Mouse (Mus musculus) stomach, embryonic 14.5 days (tissue): ENCODE measurements around the gene Mrap. TPM values are rescaled to one million over a fixed set of nuclear protein-coding genes. Genes with fewer than 3 reads are reported as not detected.

Experiments used
- ATAC-seq: fragments of 200-750 bp; cut with Nextera tagmentation; 2 replicates; pipeline ENCODE4 v1.8.0; 2017; ENCODE audit warnings: low read depth, moderate TSS enrichment; ENCODE audit not compliant: insufficient number of reproducible peaks, insufficient read depth, low FRiP score
- H3K27ac ChIP-seq: fragments of 300-500 bp; sonication (generic); 2 replicates; pipeline ENCODE4 v1.5.1; 2014; ENCODE audit warnings: mild to moderate bottlenecking, low read length, moderate library complexity, mixed read lengths
- H3K27me3 ChIP-seq: fragments of 300-500 bp; sonication (generic); 2 replicates; pipeline ENCODE4 v1.6.1; 2014; ENCODE audit warnings: low read length, control low read depth, mixed read lengths; ENCODE audit not compliant: control insufficient read depth, insufficient read depth
- H3K36me3 ChIP-seq: fragments of 300-500 bp; sonication (generic); 2 replicates; pipeline ENCODE4 v1.6.1; 2014; ENCODE audit warnings: mild to moderate bottlenecking, control low read depth, low read length, moderate library complexity, mixed read lengths; ENCODE audit not compliant: control insufficient read depth, insufficient read depth
- H3K4me1 ChIP-seq: fragments of 300-500 bp; sonication (generic); 2 replicates; pipeline ENCODE4 v1.6.1; 2014; ENCODE audit warnings: low read length, control low read depth, mixed read lengths; ENCODE audit not compliant: control insufficient read depth, insufficient read depth
- H3K4me2 ChIP-seq: fragments of 300-500 bp; sonication (generic); replicated peaks from 2 replicates; pipeline ENCODE4 v1.6.1; 2014; ENCODE audit warnings: low read depth, low read length, control low read depth
- H3K4me3 ChIP-seq: fragments of 300-500 bp; sonication (generic); 2 replicates; pipeline ENCODE4 v1.5.1; 2014; ENCODE audit warnings: low read depth, low read length, control low read depth
- H3K9ac ChIP-seq: fragments of 300-500 bp; sonication (generic); replicated peaks from 2 replicates; pipeline ENCODE4 v1.6.1; 2014; ENCODE audit warnings: low read depth, mild to moderate bottlenecking, control low read depth, low read length, moderate library complexity, mixed read lengths
- H3K9me3 ChIP-seq: fragments of 300-500 bp; sonication (generic); 2 replicates; pipeline ENCODE4 v1.6.1; 2016; ENCODE audit warnings: low read depth, low read length, control low read depth; ENCODE audit not compliant: control insufficient read depth
- WGBS: fragments of 180-500 bp; shearing (Covaris S2); extraction: QIAGEN DNeasy Blood & Tissue Kit; methylation state at CpG from one replicate; pipeline ENCODE4 v1.1.7; 2014; 5-methylcytosine and 5-hydroxymethylcytosine counted together
- polyA plus RNA-seq: library from polyadenylated mRNA; unstranded; fragments of >200 nt; fragmentation: Nextera tagmentation; extraction: Ambion mirVana; gene quantifications from 2 replicates; pipeline ENCODE4 v1.2.1, GENCODE M21; 2014

The Mrap gene
- polyA plus RNA-seq, 1 experiment from 2014 or later = not detected

DNA sequence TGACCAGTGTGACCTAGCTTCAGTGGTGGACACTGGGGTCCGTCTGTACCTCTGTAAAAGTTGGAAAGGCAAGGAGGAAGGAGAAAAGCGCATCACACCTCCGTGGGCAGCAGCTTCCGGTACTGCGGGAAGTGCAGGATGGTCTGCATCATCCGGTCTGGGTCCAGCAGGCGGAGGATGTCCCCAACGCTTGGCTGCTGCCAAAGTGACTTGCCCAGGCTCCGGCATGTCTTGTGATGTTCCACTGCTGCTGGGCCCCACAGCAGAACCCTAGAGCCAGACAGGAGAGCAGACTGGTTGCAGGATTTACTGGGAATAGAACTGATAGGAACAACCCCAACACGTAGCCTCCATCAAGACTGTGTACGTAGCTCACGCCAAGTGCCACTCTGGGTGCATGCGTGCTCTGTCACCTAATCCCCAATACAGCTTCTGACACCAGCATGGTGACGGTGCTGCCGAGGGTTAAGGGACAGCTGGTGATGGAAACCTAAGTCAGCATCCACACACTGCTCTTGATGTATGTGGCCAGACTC lies 29.0 kb downstream of the Mrap start:
- WGBS = 95% methylated on average over 15 of the region's 15 CpGs
- no peaks in the 10 kb centered on the region for H3K4me1 ChIP-seq
- H3K27me3 ChIP-seq = no peaks in the 10 kb centered on the region
- H3K27ac ChIP-seq = no peak overlapping the region
- no peak overlapping the region for H3K9ac ChIP-seq
- H3K4me2 ChIP-seq = no peak overlapping the region
- H3K36me3 ChIP-seq = peaks cover 37% of the 10 kb centered on the region
- H3K4me3 ChIP-seq = no peak overlapping the region
- no peak for ATAC-seq
- no peaks in the 10 kb centered on the region for H3K9me3 ChIP-seq

DNA sequence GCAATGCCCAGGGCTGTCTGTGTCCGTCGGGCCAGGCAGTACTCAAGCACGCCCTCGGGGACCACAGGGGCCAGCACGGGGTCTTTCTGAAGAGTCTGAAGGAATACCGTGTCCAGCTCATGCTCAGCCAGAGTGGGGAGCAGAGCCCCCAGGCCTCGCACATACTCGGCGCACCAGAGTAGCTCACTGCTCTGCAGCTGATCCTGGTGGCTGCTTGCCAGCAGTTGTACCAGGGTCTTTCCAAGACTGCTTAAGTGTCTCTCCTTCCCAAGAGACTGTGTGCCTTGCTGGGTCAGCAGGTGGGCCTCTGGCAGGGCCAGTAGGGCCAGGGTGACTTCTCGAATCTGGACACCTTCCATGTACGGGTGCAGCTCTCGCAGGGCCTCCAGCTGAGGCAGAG lies 36.2 kb downstream of the Mrap start:
- Histone ChIP-seq H3K4me1 (no peaks in the 10 kb centered on the region), H3K27ac (no peak overlapping the region), H3K4me2 (no peak overlapping the region), H3K36me3 (peaks cover 45% of the 10 kb centered on the region), H3K9ac (no peak overlapping the region), H3K4me3 (no peak overlapping the region), H3K9me3 (no peaks in the 10 kb centered on the region), H3K27me3 (no peaks in the 10 kb centered on the region)
- WGBS = 95% methylated on average over 12 of the region's 12 CpGs
- no peak for ATAC-seq

DNA sequence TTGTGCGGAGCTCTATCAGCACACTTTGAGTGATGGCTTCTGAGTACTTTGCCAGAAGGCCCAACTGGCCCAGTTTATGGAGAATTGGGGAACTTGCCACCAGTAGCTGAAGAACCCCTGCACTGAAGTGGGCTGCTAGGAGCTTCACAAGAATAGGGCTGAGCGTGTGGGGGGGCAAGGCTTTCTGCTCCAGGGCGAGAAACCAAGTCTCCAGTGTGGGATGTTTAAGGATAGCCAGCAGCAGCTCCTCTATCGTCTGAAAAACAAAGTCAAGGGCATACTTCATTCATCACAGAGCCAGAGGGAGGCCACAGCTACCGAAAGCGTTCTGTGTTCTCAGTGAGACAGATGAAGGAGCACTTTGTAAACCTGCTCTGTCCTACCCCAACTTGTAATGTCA lies 36.6 kb downstream of the Mrap start:
- Histone ChIP-seq H3K27me3 (no peaks in the 10 kb centered on the region), H3K36me3 (peaks cover 44% of the 10 kb centered on the region), H3K4me1 (peaks cover 2% of the 10 kb centered on the region; the same call in 1 of the 2 replicates), H3K4me3 (no peak overlapping the region), H3K9ac (no peak overlapping the region), H3K4me2 (no peak overlapping the region), H3K9me3 (no peaks in the 10 kb centered on the region), H3K27ac (no peak overlapping the region)
- WGBS = 89% methylated on average over 6 of the region's 6 CpGs
- ATAC-seq = no peak

DNA sequence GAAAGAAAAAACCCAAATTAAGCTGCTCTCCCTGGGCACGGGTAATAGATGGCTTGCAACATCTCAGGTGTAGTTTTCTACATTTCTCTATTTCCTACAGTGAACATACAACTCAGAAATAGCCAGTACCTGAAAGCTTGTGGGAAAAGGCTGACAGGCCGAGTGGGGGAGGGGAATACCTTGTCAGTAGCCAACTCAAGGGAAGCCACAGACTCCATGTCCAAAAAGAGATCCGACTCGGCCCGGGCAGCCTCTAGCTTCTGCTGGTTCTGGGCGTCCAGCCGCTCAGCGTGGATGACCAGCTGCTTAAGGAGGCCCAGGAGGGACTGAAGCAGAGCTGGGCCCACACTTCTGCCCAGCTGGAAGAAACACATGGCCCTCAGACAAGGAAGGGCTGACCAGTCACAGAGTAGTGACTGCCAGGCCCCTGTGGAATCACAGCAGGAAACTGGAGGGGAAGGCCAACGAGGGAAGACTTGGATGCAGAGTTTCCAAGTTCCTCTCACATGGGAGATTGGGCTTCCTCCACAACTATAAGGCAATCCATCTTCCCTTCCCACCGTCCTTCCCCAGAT lies 38.0 kb downstream of the Mrap start:
- H3K27me3 ChIP-seq = no peaks in the 10 kb centered on the region
- no peak overlapping the region for H3K4me2 ChIP-seq
- WGBS = 80% methylated on average over 10 of the region's 10 CpGs
- no peak overlapping the region for H3K4me3 ChIP-seq
- H3K9me3 ChIP-seq = no peaks in the 10 kb centered on the region
- peaks cover 11% of the 10 kb centered on the region; the same call in 1 of the 2 replicates for H3K4me1 ChIP-seq
- H3K27ac ChIP-seq = no peak overlapping the region
- no peak overlapping the region for H3K9ac ChIP-seq
- ATAC-seq = no peak
- peaks cover 46% of the 10 kb centered on the region for H3K36me3 ChIP-seq

DNA sequence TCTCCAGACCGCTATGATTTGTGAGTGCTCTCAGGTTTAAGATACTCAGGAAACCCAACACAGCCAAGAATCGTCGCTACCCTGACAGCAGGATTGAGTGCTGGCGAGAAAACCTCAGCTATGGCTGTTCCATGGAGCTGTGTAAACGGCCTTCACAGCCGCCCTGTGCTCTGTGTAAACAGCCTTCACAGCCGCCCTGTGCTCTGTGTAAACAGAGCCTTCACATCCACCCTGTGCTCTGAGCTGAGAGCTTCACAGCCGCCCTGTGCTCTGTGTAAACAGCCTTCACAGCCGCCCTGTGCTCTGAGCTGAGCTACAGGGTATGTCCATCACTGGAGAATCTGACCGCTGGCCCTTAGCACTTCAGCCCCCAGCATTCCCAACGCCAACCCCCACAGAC lies 41.8 kb downstream of the Mrap start:
- H3K27ac ChIP-seq = peak overlapping the region; percentile 53; the same call in 1 of the 2 replicates
- 19% methylated on average over 11 of the region's 11 CpGs for WGBS
- H3K4me3 ChIP-seq = no peak overlapping the region
- no peaks in the 10 kb centered on the region for H3K9me3 ChIP-seq
- H3K9ac ChIP-seq = no peak overlapping the region
- peak; percentile 87; the same call in 1 of the 2 replicates for ATAC-seq
- H3K4me1 ChIP-seq = peaks cover 11% of the 10 kb centered on the region; the same call in 1 of the 2 replicates
- no peaks in the 10 kb centered on the region for H3K27me3 ChIP-seq
- no peak overlapping the region for H3K4me2 ChIP-seq
- peaks cover 33% of the 10 kb centered on the region for H3K36me3 ChIP-seq

DNA sequence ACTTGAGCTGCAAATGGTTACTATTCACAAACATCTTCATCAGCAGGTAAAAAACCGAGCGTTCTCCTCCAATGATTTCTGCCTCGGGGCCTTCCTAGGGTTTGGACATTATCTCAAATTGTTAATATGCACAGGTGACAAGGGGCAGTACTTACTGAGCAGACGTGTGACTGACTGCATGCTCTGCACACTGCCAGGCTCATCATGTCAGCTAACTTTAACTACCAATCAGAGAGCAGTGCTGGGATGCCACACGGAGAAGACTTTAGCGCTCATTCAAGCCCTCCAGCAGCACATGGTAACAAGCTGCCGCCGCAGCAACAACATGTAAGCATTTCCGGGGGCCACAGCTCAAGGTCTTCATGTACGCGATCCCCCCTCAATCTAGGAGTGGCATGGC lies 45.3 kb downstream of the Mrap start:
- H3K27me3 ChIP-seq = no peaks in the 10 kb centered on the region
- H3K27ac ChIP-seq = no peak overlapping the region
- H3K36me3 ChIP-seq = peaks cover 48% of the 10 kb centered on the region
- peaks cover 11% of the 10 kb centered on the region; the same call in 1 of the 2 replicates for H3K4me1 ChIP-seq
- H3K4me3 ChIP-seq = no peak overlapping the region
- no peak for ATAC-seq
- H3K4me2 ChIP-seq = no peak overlapping the region
- no peak overlapping the region for H3K9ac ChIP-seq
- WGBS = 89% methylated on average over 11 of the region's 11 CpGs
- no peaks in the 10 kb centered on the region for H3K9me3 ChIP-seq

DNA sequence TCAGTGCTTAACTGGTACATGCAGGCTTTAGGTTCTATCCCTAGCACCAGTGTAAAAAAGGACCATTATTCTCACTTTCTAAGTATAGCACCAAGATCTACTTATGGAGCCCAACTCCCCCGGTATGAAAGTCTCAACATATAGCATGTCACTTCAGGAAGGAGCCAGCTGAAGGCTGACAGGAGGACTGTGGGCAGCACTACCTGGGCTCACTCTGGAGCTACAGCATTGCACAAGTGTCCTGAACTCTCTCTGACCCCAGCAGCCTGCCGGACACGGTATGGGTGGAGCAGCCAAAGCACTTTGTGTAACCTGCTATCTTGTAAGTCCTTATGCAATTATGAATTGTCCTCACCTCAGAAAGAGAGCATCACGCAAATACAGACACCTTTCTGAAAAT lies 47.2 kb downstream of the Mrap start:
- WGBS = 73% methylated on average over 4 of the region's 4 CpGs
- Histone ChIP-seq H3K4me2 (no peak overlapping the region), H3K9me3 (no peaks in the 10 kb centered on the region), H3K27ac (no peak overlapping the region), H3K36me3 (peaks cover 57% of the 10 kb centered on the region), H3K27me3 (no peaks in the 10 kb centered on the region), H3K4me1 (peaks cover 3% of the 10 kb centered on the region; the same call in 1 of the 2 replicates), H3K9ac (no peak overlapping the region), H3K4me3 (no peak overlapping the region)
- ATAC-seq = no peak

DNA sequence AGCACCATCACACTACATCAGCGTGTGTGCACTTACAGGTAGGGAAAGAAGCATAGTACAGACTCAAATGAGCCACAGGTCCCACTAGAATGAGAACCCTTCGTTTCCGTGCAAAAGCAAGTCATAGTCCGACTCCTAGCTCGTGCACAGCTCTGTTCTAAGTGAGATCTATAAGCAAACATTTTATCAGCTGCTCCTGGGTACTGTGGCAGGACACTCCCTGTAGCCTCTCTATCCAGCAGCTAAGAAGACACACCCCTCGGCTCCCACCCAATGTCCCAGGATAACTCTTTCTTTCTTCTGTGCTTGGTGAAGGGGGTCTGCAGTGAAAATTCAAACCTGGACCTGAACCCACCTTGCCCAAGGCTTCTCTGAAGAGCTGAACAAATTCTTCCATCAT lies 50.6 kb downstream of the Mrap start:
- H3K4me2 ChIP-seq = no peak overlapping the region
- H3K4me1 ChIP-seq = no peaks in the 10 kb centered on the region
- WGBS = 81% methylated on average over 6 of the region's 6 CpGs
- H3K27ac ChIP-seq = no peak overlapping the region
- H3K27me3 ChIP-seq = no peaks in the 10 kb centered on the region
- H3K9me3 ChIP-seq = no peaks in the 10 kb centered on the region
- ATAC-seq = no peak
- no peak overlapping the region for H3K9ac ChIP-seq
- H3K36me3 ChIP-seq = peaks cover 50% of the 10 kb centered on the region
- H3K4me3 ChIP-seq = no peak overlapping the region

DNA sequence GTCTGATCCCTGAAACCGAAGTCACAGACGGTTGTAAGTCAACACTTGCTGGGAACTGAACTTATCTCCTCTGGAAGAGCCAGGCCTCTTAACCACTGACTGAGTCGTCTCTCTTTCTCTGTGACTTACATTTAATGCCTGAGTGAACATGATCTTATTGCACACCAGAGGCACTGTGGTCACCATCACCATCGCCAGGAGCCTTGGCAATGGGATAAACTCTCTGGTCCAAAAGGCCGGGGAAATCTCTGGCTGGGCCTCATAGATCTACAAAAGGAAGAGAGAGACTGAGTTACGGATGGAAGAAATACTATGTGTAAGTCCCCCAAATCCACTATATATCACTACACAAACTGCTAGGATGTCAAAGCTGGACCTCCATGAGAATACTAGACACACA lies 52.9 kb downstream of the Mrap start:
- H3K4me1 ChIP-seq = no peaks in the 10 kb centered on the region
- H3K27me3 ChIP-seq = no peaks in the 10 kb centered on the region
- ATAC-seq = no peak
- no peak overlapping the region for H3K9ac ChIP-seq
- no peak overlapping the region for H3K27ac ChIP-seq
- H3K9me3 ChIP-seq = no peaks in the 10 kb centered on the region
- H3K4me2 ChIP-seq = no peak overlapping the region
- H3K36me3 ChIP-seq = peaks cover 48% of the 10 kb centered on the region
- WGBS = 93% methylated on average over 6 of the region's 6 CpGs
- H3K4me3 ChIP-seq = no peak overlapping the region
